Mouse (Mus musculus) left cerebral cortex, postnatal 10 days (tissue): ENCODE measurements at regions not wholly inside any gene's neighbourhood (a gene's known extent, or its start where the extent isn't known, plus 50 kb on each side); places are given as distances from the start of the nearest gene placed in this dataset.
"Not testable (repeated sequence)": the region's sequence is repeated elsewhere in the genome, so short reads cannot be mapped to it uniquely, and the experiment has no call there.

ENCODE experiments used
- DNase-seq, 2 experiments: peaks; one replicate each; pipeline ENCODE4 v3.0.0; 2021 to 2022; ENCODE audit warnings: low spot score in 2 of 2, mixed read lengths in 1 of 2; ENCODE audit errors: extremely low spot score in 1 of 2
- intact Hi-C: fragments of 180-260 bp; cut with DNase I; formaldehyde crosslinking; loops from one replicate; pipeline ENCODE4 v1.15.1; 2025

DNA sequence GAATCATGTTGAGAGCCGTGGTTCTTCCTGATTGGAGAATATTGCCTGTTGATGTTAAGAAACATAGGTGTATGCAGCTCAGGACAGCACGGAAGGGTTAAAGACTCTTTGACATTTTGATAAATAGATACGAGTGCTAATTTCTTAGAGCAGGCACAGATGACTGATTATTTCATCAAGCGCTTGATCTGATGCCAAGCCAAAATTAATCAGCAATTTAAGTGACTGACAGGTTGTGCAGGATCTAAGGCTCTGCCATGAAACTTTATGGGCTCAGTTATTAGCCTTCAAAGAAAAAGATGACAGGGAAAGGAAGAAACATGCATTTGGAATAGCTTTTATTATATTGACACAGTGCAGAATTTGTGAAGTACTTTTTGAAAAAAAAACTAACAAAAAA lies 157.2 kb upstream of the Gje1 start:
- DNase-seq, result no peak
- intact Hi-C loops, result no loop called here

GRCm38 (mm10) chr10:14861241-14861640 lies 143.2 kb upstream of the Gje1 start:
- DNase-seq, result no peak

DNA sequence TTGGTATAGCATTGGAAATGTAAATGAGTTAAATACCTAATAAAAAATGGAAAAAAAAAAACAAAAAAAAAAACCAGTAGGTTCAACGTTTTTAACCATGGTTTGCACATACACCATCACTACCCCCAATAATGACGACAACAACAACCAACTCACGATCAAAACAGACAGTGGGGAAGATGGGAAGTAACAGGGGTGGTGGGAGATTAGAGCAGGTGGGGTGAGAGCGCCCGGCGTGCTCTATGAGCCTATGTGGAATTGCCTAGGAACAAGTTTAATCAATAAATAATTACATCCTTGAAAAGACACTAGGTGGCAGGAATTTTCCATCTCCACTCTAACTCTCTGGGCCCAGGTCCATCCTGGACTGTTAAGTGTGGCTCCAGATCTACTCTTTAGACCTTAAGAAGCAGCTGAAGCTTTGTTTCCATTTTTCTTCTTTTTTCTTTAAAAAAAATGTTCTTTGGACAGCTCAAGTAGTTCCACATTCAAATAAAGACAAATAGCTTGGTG lies 142.2 kb upstream of the Gje1 start:
- DNase-seq, result no peak
- intact Hi-C loops, result no loop called here

More at GRCm38 (mm10) chr10:14861241-14861640, 143.2 kb upstream of the Gje1 start:
- intact Hi-C loops, result no loop called here

DNA sequence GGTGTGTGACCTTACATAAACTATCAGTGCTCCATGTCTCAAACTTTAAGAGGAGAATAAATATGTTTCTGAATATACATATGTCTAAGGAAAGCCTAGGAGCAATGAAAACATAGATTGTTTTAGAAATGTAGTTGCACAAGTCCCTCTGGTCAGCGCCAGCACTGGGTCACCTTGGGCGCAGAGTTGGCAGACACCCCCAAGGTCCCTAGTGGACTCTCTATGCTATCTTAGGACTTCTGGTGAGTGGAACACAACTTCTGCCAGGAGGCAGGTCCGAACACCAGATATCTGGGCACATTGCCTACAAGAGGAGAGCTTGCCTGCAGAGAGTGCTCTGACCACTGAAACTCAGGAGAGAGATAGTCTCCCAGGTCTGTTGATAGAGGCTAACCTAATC lies 128.6 kb upstream of the Gje1 start:
- intact Hi-C loops, DNase-seq: not testable (repeated sequence)

DNA sequence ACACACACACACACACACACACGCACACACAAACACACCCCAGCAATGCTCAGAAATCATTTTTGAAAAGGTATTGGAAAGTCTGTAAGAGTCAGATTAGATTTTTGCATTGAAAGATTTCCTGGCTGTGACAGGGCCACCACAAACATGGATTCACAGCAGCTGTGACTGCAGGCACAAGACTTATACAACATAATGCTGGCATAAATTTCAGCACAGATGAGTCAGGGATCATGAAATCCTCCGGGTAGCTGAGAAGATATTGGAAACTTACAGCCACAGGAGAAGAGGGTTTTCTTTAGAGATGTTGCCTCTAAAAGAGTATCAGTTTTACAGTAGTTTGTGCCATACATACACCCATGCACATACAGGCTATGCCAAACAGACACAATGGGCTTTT lies 127.0 kb upstream of the Gje1 start:
- intact Hi-C loops, result no loop called here
- peak in 1 of 2 experiments; percentile 1 for DNase-seq
